Mouse (Mus musculus): ENCODE data around the gene Nr4a2. TPM values are rescaled to one million over a fixed set of nuclear protein-coding genes. Genes with fewer than 3 reads are reported as not detected.

Gene Nr4a2
- polyA plus RNA-seq, 1 experiment from 2014 or later = 26.0 TPM

Other genes with a start within 250 kb of the Nr4a2 start
- 26.2 and 27.7 TPM in 2 replicates for gene Gpd2, start 113.6 kb upstream of the Nr4a2 start, polyA plus RNA-seq (2015; fragmentation: Nextera tagmentation; extraction: Ambion mirVana)

Measured in midbrain, embryonic 16.5 days (tissue).